Comparison of ENCODE assay signal across 30 mouse cellular contexts in genomic region chr1:166710861-166711260, GRCm38 (mm10). TPM values are rescaled to one million over a fixed set of nuclear protein-coding genes. Genes with fewer than 3 reads are reported as not detected.
DNase-seq lines count a peak whose midpoint lies in the region; ATAC-seq and TF ChIP-seq lines count a peak whose summit lies in the region.
"Had no signal": no experiment of that assay in that cellular context is flagged by ENCODE, and none has a peak within 500 bp of the region (broad histone marks: within the 10 kb centered on the region; RNA-seq: fewer than 3 reads in every experiment).

No protein-coding gene starts in this region.

- TF ChIP-seq CTCF in lung, postnatal 0 days (IDR thresholded peaks at IDR 0.05), result no peak
- no peak for TF ChIP-seq CTCF in lung, adult 2 months (IDR thresholded peaks at IDR 0.05; ENCODE audit: insufficient read depth, low read length)
- TF ChIP-seq CTCF in CH12.LX (conservative IDR thresholded peaks at IDR 0.05 in 1 of 2, IDR thresholded peaks at IDR 0.05 in 1 of 2; ENCODE audit: low read depth in 2 of 2, low read length in 2 of 2), result peak in 1 of 2 experiments; percentile 30; a peak in 1 of 4 replicates

- dilution Hi-C loops in CH12.LX (cut with MboI; ENCODE audit: extremely low pct_ligation_motif_present, extremely low pct_unique_long_range_greater_than_20kb, low sequenced_read_pairs), result no loop called here

- H3K4me3 ChIP-seq in lung, postnatal 0 days (ENCODE audit: low read depth, low read length), result no peak overlapping the region
- H3K4me3 ChIP-seq in lung, adult 2 months (replicated peaks; ENCODE audit: extremely low read depth, low read depth, low read length), result no peak overlapping the region
- no peak overlapping the region for H3K4me3 ChIP-seq in CH12.LX (replicated peaks in 1 of 3; ENCODE audit: low read depth in 2 of 3, low read length in 2 of 3, poor library complexity in 1 of 3)
- H3K4me3 ChIP-seq: embryonic facial prominence, embryonic 13.5 days; embryonic facial prominence, embryonic 15.5 days; erythroblast, embryonic 14.5 days; forebrain, embryonic 10.5 days; forebrain, embryonic 12.5 days had no signal

- in situ Hi-C loops in CH12.LX (cut with MboI; ENCODE audit: low pct_ligation_motif_present, low pct_unique_long_range_greater_than_20kb, low sequenced_read_pairs), result no loop called here

- TF ChIP-seq EP300 in lung, postnatal 0 days (IDR thresholded peaks at IDR 0.05), result no peak
- no peak; the same call in 1 of the 2 replicates for TF ChIP-seq EP300 in CH12.LX (IDR thresholded peaks at IDR 0.05; ENCODE audit: low read length)

- H3K27me3 ChIP-seq in lung, postnatal 0 days (replicated peaks; ENCODE audit: insufficient read depth, low read length), result no peaks in the 10 kb centered on the region
- no peaks in the 10 kb centered on the region for H3K27me3 ChIP-seq in CH12.LX (replicated peaks)
- H3K27me3 ChIP-seq: embryonic facial prominence, embryonic 13.5 days; embryonic facial prominence, embryonic 15.5 days; forebrain, embryonic 12.5 days had no signal

- peak; percentile 18 for TF ChIP-seq RAD21 in CH12.LX (IDR thresholded peaks at IDR 0.05; ENCODE audit: low read depth, low read length)

- no peak overlapping the region for H3K27ac ChIP-seq in lung, postnatal 0 days (ENCODE audit: low read length)
- H3K27ac ChIP-seq in CH12.LX (ENCODE audit: insufficient read depth, low read depth), result no peak overlapping the region
- H3K27ac ChIP-seq: embryonic facial prominence, embryonic 13.5 days; embryonic facial prominence, embryonic 15.5 days; forebrain, embryonic 10.5 days; forebrain, embryonic 12.5 days had no signal

- H3K79me2 ChIP-seq in CH12.LX (replicated peaks; ENCODE audit: control insufficient read depth, extremely low read depth, insufficient read depth, poor library complexity, severe bottlenecking), result no peaks in the 10 kb centered on the region

- no peak for TF ChIP-seq POLR2A in lung, adult 2 months (IDR thresholded peaks at IDR 0.05; ENCODE audit: borderline replicate concordance, extremely low read depth, low read depth, low read length)
- no peak for TF ChIP-seq POLR2A in CH12.LX (IDR thresholded peaks at IDR 0.05; ENCODE audit: low read depth, low read length)

- no peak for ATAC-seq in lung, postnatal 0 days
- ATAC-seq: CD4-positive, CD25-positive, alpha-beta regulatory T cell, adult 4 months; forebrain, embryonic 14.5 days; forebrain, embryonic 16.5 days had no signal

- no peak overlapping the region for H3K9ac ChIP-seq in lung, postnatal 0 days (replicated peaks; ENCODE audit: low read depth)
- H3K9ac ChIP-seq in CH12.LX (ENCODE audit: insufficient read depth, low read depth), result no peak overlapping the region
- H3K9ac ChIP-seq: embryonic facial prominence, embryonic 13.5 days; embryonic facial prominence, embryonic 15.5 days; forebrain, embryonic 12.5 days had no signal

- H3K4me2 ChIP-seq in lung, postnatal 0 days (replicated peaks; ENCODE audit: low read depth, low read length), result no peak overlapping the region
- peak overlapping the region; percentile 6; the same call in 1 of the 2 replicates for H3K4me2 ChIP-seq in CH12.LX (ENCODE audit: insufficient read depth, low read depth, poor library complexity, severe bottlenecking)
- H3K4me2 ChIP-seq: embryonic facial prominence, embryonic 13.5 days; embryonic facial prominence, embryonic 15.5 days; forebrain, embryonic 12.5 days had no signal

- no peaks in the 10 kb centered on the region for H3K9me3 ChIP-seq in lung, postnatal 0 days (ENCODE audit: low read length)
- H3K9me3 ChIP-seq in CH12.LX (replicated peaks; ENCODE audit: low read length), result no peaks in the 10 kb centered on the region
- H3K9me3 ChIP-seq: embryonic facial prominence, embryonic 13.5 days; embryonic facial prominence, embryonic 15.5 days; forebrain, embryonic 10.5 days; forebrain, embryonic 12.5 days had no signal

- no peaks in the 10 kb centered on the region for H3K4me1 ChIP-seq in lung, postnatal 0 days (ENCODE audit: insufficient read depth, low read depth, low read length)
- no peaks in the 10 kb centered on the region for H3K4me1 ChIP-seq in lung, adult 2 months (ENCODE audit: control insufficient read depth, insufficient read depth, low read length)
- peaks cover 4 to 16% of the 10 kb centered on the region in 2 experiments for H3K4me1 ChIP-seq in CH12.LX (ENCODE audit: control insufficient read depth in 1 of 2, insufficient read depth in 2 of 2)
- H3K4me1 ChIP-seq: embryonic facial prominence, embryonic 13.5 days; embryonic facial prominence, embryonic 15.5 days; forebrain, embryonic 10.5 days; forebrain, embryonic 12.5 days had no signal

- H3K36me3 ChIP-seq in lung, postnatal 0 days (ENCODE audit: insufficient read depth, low read length), result no peaks in the 10 kb centered on the region
- no peaks in the 10 kb centered on the region for H3K36me3 ChIP-seq in CH12.LX (replicated peaks in 1 of 2; ENCODE audit: control insufficient read depth in 1 of 2, insufficient read depth in 1 of 2, low read length in 1 of 2)
- H3K36me3 ChIP-seq: embryonic facial prominence, embryonic 13.5 days; embryonic facial prominence, embryonic 15.5 days; forebrain, embryonic 10.5 days; forebrain, embryonic 12.5 days had no signal

- WGBS in lung, postnatal 0 days, result 87% methylated on average over 7 of the region's 7 CpGs
- WGBS in lung, adult 2 months, result 88% methylated on average over 7 of the region's 7 CpGs

- peak; percentile 5 to 13 for DNase-seq in lung, adult 18-20 months
- DNase-seq in lung, postnatal 0 days (ENCODE audit: low spot score), result no peak
- peak; percentile 52 for DNase-seq in lung, postnatal 36 days
- DNase-seq in lung, adult 2 months, result no peak
- DNase-seq in CH12.LX (ENCODE audit: extremely low read depth), result peak; percentile 81
- DNase-seq: adrenal gland, adult 2 months; adrenal gland, postnatal 10 days; adrenal gland, postnatal 25 days; B cell, adult 2 months; cerebellum, adult 11 months; cerebellum, adult 18-20 months; cerebellum, adult 8-10 months; cerebellum, adult 9-11 months; cerebellum, postnatal 14 days; cerebellum, postnatal 36 days; embryo, embryonic 11 days had no signal

TF ChIP-seq in CH12.LX, 34 proteins besides CTCF, POLR2A, EP300 and RAD21:
- TF ChIP-seq SIN3A (IDR thresholded peaks at IDR 0.05; ENCODE audit: low read length) (0 out of 2 replicates have a peak, but pooled peaks have one; percentile 14), IRF4 (IDR thresholded peaks at IDR 0.05; ENCODE audit: low read depth, low read length) (peak; percentile 48; the same call in 1 of the 2 replicates), MAZ (IDR thresholded peaks at IDR 0.05; ENCODE audit: low read depth, low read length) (no peak), BHLHE40 (IDR thresholded peaks at IDR 0.05; ENCODE audit: low read depth, low read length) (0 out of 2 replicates have a peak, but pooled peaks have one; percentile 38), MAFK (IDR thresholded peaks at IDR 0.05; ENCODE audit: insufficient replicate concordance, low read length) (peak; percentile 75; the same call in 1 of the 2 replicates)

RNA-seq across cellular contexts. Expression of gene Fmo9, which starts 29.2 kb away (rescaled TPM):
- polyA plus RNA-seq in lung, postnatal 0 days (2015; fragmentation: Nextera tagmentation; extraction: Ambion mirVana), result not detected in 2 replicates
- polyA plus RNA-seq in lung, adult 2 months (2012; rRNA removed), result not detected in 2 replicates
- total RNA-seq in CH12.LX (2012; rRNA removed) (not detected in 2 replicates), CH12.LX (2014; rRNA removed) (not detected in 2 replicates)
- not detected in 2 replicates for polyA plus RNA-seq in CH12.LX (2012; ENCODE audit: insufficient read length, low read depth)
- total RNA-seq: adrenal gland, adult 2 months; adrenal gland, postnatal 10 days; adrenal gland, postnatal 25 days; adrenal gland, postnatal 4 days; common myeloid progenitor, adult 5-6 weeks; ES-E14; MEL had no signal
- polyA plus RNA-seq: adrenal gland, adult 2 months; brain, embryonic 14.5 days; CD4-positive, CD25-positive, alpha-beta regulatory T cell, adult 4 months; embryonic facial prominence, embryonic 11.5 days; embryonic facial prominence, embryonic 13.5 days; forebrain, embryonic 10.5 days; forebrain, embryonic 12.5 days; forebrain, embryonic 14.5 days; forebrain, embryonic 16.5 days had no signal

Comparison
In these comparisons a context has a peak if more than half of its experiments do, and no peak if none do; other contexts are left out.
1. DNase-seq: peak in lung, adult 18-20 months (2 of 2), lung, postnatal 36 days (single experiment) and CH12.LX (single experiment); none in lung, postnatal 0 days (single experiment) and lung, adult 2 months (single experiment).